Mouse (Mus musculus) megakaryocyte progenitor cell, adult 5-6 weeks (primary cell): Measurements from ENCODE around the gene Lgsn. TPM values are rescaled to one million over a fixed set of nuclear protein-coding genes. Genes with fewer than 3 reads are reported as not detected.

Source experiments
- ATAC-seq: replicated peaks from 2 replicates; pipeline ENCODE4 v1.8.0; 2016; ENCODE audit warnings: mild to moderate bottlenecking, moderate TSS enrichment, inconsistent platforms; ENCODE audit not compliant: poor library complexity
- total RNA-seq, 2 experiments: library from RNA; stranded (forward) in 1 of 2; stranded (reverse) in 1 of 2; fragments of 157-497, 149-512 nt in 1 of 2; fragments of 200-1000 nt in 1 of 2; gene quantifications; 2 replicates each; pipeline versions ENCODE4 v1.2.3 to v1.2.4; 2015 to 2017

Lgsn gene
- total RNA-seq (2015): not detected in 2 replicates
- total RNA-seq (2017): not detected in 2 replicates

DNA sequence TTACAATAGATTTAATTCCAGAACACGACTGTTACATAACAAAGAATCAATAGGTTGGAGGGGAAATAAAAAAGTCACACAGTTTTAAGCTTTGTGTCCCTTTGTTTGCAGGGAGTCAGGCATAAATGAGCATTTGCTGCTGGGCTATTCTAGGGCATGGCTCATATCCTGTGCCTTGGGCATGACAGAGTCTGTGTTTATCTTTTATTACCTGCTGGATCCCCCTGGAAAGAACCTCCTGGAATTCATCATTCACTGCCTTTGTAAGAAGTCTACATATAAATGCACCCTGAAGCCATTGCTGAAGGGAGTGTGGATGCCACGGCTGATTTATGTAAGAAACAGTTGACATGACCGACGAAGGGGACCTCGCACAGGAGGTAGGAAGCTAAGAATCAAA, at the start of gene Lgsn:
Gene Lgsn, plus strand, starts transcription at position 301 of the 400 bp plus-strand sequence.
- ATAC-seq: no peak

DNA sequence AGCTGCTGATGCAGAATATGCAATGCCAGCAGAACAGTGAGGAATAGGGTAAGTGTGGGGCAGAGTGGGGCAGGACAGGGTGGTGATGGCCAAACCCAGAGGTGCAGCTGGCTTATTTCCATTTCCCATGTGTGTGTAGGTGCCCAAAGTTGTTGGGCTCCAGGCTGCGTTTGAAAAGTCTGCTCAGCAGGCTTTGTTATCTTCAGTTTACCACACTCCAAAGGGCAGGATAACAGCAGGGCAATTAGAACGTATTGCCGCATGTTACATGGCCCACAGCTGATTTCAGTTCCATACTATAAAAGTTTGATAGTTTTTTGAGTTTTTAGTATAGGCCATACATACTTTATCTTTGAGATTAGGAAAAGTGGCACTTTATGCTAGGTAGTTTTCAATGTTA, 37.8 kb upstream of the Lgsn start:
- ATAC-seq: no peak

DNA sequence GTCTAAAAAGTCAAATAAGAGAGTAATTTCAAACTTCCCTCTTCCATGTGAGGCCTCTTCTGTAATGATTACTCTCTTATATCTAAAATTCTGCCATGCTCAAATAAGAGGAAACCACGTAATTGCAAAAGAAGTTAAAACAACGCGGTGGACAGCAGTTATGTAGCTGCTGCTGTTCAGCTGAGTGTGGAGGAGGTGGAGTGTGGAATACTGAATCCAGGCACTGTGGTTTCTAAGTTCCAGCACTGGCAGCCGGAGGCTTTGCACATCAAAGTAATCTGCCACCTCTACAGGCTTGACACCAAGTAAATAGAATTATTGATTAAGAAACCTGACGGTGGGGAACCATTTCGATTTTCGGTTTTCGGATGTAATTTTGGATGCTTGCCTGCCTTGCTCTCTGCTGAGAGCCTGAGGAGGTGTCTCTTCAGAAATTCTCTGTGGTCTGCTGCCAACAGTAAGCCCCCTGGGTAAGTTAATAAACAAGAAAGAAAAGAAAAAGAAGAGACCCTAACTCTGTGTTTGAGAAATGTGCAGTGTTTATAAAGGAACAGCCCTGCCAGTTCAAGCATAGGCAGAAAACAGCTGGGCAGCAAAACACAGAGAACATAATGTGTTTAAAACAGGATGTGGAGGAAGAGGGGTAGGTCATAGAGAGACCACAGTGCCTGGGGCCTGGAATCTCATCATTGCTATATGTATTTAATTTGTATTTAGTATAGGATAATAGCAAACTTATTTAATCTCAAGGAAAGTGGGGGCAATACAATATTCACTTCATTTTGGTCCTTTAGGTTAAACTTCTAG, 33.7 kb upstream of the Lgsn start:
- ATAC-seq: peak; percentile 83

DNA sequence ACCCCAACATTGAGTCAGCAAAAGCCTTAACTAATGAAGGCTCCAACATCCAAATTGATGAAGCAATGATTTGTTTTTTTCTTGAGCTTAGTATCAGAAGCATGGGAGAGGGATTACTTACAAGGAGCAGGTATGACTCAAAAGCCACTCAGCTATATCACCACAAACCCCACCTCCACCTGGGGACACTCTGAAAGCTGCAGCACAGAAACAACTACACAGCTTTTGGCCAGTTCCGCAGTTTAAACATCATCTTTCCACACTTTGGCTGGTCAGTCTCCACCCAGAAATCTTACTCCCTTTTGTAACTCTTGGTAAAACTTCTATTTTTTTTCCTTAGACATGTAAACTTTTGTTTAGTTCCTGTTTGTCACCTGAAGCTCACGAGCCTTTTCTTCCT, 32.6 kb upstream of the Lgsn start:
- no peak for ATAC-seq

DNA sequence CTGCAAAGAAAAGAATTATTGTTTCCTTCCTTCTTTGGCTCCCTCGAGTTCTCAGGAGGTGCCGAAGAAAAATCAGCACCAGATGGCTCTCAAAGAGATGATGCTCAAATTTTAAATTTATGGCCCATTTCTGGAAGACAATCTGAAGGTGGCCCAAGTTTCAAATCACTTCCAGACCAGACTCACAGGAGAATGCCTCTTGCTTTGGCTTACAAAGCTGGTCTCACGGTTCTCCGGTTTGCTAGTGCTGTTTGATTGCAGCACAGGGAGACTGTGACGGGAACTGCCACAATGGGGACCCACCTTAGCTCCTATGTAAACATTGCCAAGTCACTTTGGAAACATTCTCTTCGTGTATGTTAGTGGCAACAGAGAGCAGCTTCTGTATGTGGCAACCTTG, 26.5 kb upstream of the Lgsn start:
- no peak for ATAC-seq

DNA sequence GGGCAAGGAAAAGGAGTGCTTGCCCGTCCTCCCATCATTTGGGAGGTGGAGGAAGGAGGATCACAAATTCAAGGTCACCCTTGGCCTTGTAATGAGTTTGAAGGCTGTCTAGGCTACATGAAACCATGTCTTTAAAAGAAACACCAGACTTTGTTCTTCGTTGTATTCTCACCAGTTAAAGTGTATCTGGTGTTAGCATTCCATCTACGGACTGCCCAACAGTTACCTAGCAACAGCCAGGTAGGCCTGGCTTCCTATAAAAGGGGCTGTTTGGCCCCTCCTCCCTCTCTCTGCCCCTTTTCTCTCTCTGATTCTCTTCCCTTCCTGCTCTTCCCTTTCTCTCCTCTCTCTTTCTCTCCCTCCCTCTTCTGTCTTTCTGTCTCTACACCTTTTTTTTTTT, 25.7 kb upstream of the Lgsn start:
- ATAC-seq: no peak

DNA sequence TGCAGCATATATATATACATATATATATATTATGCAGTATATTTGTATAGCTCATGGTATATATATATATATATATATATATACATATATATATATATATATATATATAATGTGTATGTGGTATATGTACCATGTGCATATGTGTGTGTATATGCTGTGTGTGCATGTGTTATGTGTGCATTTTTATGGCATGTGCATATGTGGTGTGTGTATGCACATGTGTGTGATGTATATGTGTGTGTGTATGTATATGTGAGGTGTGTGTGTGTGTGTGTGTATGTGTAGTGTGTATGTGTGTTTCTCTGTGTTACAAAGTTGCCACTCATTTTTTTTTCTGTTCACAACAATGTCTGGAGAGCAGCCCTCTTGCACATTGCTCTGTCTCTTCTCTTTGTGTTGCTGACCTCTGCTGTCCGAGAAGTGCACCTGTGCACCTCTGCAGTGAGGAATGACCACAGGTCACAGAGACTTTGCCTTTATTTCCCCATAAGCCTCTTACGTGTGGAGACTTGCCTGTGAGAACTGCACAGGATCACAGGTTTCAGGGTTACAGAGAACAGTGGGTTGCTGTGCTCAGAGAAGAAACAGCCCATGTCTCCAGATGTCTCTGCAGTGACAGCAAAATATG, 23.3 kb upstream of the Lgsn start:
- ATAC-seq: no peak

DNA sequence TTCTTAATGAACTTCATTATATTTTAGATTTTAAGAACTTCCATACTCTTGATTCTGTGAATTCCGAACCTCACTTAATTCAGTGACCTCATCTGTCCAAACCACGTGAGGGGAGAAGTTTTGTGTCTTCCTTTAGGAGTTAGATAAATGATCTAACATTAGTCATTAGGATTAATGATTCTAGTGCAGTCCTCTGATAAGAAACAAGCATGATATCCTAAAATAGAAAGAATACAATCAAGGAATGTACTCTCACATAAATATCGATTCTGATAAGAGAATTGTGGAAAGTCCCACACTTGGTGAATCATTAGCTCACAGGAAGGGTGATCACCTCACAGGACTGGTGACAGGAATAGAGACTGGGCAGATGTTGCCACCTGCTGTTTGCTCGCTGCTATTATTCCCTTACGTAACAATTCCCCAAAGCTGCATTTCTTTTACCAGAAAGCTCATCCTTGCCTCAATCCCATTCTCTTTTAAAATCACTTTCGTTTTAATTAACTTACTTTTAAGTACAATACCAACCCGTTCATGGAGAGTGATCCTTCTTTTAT, 22.3 kb upstream of the Lgsn start:
- peak; percentile 98 for ATAC-seq

DNA sequence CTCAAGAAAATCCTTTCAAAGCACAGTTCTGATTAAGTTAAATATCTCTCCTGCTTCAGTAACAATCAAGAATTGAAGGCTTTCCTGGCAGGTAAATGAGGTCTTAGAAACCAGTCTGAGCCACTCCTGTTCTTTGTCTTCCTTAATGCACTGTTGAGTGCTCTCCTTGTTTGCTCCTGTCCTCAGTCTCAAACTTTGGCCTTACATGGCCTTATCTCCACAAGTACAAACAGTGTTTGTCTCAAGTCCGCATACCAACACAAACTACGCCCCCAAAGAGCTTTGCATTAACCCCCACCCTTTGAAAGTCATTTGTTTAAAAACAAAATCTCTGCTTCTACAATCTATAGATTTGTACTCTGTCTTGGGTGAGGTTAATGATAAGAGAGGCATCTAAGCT, 20.0 kb upstream of the Lgsn start:
- no peak for ATAC-seq

DNA sequence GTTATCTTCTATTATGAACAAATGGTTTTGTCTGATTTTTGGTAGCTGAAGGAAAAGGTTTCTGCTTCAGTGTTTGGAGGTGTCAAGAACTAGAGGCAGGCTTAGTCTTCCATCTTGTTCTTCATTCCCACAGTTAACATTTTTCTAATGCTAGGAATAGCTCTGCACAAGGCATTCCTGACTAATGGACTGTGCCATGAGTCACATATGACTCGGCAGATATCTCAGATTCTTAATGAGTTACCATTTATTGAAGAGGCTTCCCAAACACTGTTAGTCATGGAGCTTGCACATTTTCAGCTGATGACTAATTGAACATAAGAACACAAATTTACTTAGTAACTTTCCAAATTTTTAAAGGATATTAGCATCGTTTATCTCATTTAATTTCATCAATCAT, 19.3 kb upstream of the Lgsn start:
- ATAC-seq: no peak

DNA sequence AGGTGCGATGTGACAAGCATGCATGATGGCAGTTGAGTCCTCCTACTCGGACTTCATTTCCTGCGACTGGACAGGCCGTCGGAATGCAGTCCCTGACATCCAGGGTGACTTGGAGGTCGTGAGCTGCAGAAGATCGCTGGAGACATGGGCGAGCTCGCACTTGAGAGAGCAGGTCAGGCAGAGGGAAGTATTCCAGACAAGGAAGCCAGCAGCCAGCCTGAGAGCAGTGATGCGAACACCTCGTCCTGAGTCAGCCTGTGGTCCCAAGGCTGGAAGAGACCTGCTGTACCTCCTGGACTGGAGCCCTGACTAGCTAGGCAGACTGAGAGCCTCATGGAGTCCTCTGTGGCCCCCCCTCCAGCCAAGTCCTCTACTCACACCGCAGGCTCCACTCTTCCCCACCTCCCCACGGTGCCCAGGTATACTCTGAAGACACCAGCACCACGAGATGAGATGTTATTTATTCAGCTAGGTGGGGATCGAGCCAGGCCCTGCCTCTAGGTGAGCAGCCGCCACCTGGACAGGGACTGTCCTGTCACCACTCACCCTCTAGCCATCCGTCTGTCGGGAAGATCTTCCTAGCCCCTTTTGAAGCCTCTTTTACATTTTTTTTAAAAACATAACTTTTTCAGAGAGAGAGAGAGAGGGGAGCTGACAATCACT, 11.5 kb upstream of the Lgsn start:
- no peak for ATAC-seq

DNA sequence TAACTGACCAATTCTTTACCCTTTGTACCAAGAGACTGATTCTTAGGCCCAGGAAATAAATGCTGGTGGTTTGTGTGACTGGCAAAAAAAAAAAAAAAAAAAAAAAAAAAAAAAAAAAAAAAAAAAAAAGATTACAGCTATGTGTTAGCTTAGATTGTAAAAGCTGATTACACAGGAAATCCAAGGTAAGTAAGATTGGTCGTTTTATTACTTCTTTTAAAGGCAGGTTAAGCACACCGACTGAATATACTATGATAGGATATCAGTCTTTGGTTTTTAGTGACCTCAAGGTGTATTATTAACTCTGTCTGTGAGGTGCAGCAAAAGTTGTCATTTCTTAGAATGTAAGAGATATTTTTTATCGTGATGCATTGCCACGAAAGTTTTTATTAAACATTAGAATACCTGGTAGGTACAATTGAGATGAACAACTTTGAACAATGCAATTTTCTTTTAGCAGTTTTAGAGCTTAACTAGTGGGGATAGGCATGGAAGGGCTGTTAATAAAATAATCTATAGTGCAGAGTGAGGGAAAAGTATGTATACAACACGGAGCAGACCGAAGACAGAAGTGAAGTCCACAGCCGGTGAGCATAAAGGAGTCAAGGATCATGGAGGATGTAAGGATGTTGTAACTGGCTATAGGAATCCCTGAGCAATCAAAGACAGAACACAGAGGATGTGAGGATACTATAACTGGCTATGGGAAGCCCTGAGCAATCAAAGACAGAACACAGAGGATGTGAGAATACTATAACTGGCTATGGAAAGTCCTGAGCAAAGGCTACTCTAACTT, 10.7 kb upstream of the Lgsn start:
- ATAC-seq: no peak

DNA sequence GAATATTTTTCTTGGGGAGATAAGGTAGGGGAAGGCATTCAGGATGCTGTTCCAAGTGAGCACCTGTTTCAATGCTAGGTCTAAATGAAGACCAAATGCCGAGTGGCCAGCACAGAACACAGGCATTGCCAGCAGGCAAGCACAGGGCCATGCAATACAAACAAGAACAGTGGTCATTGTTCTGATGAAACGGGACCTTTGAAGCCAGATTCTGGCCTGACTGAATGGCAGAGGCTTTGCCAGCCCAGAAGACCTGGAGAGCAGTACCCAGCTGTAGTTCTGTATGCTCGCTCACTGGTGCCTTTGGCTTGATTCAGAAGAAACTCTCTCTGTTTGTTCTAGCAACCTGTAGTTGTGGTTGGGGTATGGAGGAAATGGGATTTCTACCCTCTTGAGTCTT, 800 bp upstream of the Lgsn start:
- no peak for ATAC-seq

DNA sequence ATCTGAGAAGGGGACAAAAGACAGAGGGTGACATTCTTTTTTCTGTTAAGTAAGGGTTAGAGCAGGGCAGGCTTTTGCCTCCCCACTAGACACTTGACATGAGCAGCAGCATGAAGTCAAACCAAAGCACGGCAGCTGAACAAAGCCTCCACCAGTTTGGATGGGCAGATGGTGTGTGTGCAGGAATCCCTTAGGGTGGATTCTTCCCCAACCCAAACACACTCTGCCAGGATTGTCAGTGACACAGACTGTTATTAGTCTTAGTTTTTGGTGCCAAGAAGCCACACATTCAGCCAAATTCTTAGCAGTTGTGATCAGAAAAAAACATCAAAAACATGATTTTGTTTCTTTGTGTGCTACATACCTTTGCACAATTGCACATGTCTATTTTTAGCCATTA, 2.1 kb downstream of the Lgsn start:
- ATAC-seq: no peak

DNA sequence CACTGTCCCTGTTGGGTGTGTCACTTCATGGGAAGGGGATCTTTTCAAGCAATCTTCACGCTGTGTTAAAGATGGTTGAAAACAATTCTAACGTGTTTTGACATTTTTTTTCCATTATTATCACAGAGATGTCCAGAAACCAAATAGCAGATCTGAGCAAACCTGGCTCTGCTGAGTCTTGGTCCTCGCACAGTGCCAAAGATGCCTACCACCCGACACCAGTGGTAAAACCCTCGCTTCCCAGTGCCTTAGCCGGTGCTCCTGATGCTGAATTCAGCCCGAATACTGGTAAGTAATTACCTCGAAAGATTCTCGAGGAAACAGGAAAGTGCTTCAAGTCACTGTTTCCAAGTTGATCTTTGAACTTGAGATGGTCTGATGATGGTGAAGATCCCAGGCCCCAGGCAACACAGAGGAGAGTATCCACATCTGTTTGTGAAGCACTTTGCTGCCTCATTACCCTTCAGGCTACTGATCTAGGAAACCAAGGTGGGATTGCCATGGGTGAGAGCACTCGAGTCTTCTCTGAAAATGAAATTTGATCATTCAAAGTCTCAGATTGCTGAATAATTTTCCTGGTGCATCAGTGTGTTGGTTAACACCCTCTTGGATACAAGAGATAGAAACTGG, 14.2 kb downstream of the Lgsn start:
- no peak for ATAC-seq

DNA sequence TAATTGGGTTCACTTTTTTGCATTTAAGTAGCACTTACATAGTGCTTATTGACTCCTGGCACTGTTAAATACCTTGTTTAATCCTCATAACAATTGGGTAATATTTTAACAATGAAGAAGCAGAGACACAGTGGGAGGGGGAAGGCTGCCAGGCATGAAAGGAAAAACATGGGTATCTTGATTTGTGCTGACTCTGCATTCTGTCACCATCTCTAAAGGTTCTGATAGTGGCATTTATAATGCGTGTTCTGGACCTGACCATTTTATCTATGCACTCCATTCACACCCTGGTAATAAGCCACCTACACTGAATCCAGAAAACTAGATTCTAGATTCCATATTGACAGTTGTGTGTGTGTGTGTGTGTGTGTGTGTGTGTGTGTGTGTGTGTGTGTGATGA, 19.4 kb downstream of the Lgsn start:
- no peak for ATAC-seq

DNA sequence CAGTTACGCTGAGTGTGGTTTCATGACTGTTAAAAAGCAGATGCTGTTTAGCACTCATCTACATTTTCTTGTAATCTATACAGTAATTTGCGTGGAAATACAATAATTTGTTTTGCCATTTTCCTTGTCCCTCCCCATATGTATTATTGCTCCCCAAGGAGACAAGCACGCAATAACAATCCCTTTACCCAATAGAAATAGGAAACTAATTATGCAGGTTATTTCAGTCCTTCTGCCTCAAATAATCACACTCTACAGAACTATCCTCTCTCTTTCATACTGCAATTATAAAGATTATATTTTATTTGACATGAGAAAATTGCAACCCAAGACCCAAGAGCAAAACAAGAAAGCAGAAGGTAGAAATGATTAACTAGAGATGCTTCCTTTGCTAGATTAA, 20.8 kb downstream of the Lgsn start:
- no peak for ATAC-seq

DNA sequence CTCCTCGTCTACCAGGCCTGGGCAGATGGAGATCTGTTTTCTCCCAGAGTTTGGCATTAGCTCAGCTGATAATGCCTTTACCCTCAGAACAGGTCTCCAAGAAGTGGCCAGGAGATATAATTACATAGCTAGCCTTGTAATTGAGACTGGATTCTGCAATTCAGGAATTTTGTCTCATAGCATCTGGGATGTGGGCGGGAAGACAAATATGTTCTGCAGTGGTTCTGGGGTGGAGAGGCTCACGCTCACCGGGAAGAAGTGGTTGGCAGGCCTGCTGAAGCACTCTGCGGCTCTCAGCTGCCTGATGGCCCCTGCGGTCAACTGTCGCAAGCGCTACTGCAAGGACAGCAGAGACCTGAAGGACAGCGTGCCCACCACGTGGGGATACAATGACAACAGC, 27.6 kb downstream of the Lgsn start:
- ATAC-seq: no peak

DNA sequence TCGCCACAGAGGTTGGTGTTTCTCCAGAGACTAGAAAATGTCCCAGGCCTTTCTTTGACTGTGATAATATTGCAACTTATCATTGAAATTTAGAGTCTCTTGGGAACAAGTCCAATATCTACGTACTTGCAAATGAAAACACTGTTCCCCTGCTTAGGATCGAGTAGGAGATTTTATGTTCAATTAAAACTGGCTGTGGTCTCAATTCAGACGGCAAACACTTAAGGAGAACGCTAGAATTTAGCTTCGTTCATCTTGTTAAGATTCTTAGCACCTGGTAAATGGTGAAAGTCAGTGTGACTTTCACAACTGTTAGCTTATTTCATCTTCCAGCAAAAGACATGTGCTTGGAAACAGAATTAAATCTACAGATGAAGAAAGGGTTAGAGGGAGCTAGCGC, 29.1 kb downstream of the Lgsn start:
- no peak for ATAC-seq

DNA sequence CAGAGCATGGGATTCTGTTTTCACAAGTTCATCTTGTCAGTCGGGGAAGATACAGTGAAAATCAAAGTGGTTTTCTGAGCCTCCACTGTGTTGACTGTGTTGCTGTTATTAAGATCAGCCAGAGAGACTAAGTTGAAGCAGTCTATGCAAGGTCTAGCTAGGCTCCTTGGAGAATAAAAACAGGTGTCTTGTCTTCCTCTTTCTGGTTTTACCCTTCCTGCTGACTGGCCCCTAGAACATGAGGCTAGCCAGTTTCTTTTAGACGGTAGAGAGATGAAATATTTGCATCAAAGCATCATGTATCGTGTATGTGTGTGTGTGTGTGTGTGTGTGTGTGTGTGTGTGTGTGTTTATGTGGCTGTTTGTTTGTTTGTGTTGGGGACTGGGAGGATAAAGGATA, 29.6 kb downstream of the Lgsn start:
- no peak for ATAC-seq

DNA sequence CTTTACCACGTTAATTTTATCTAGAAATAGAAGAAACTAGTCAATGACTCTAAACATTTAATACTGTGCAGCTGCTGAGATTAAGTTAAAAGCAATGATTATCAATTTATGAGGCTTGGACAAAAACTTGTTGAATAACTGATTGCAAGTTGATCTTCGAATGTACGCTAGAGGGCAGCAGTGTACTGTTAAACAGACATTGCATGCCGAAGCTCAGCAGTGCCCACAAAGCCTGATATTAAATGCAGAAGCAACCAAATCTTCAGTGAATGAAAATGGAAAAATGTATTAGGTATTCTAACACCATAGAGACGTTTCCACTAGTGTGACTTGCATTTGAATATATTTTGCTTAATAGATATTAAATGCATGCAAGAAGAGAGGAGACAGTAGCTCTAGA, 33.9 kb downstream of the Lgsn start:
- ATAC-seq: peak; percentile 94
